Mouse (Mus musculus): ENCODE results near the gene Ankrd42. TPM values are rescaled to one million over a fixed set of nuclear protein-coding genes. Genes with fewer than 3 reads are reported as not detected.
A peak's percentile ranks its signal among the peaks of the same experiment; 100 is the strongest.

The Ankrd42 gene
- total RNA-seq, 1 experiment from 2014 or later, result 9.7 TPM

GRCm38 (mm10) chr7:92566775-92567174 lies 70.2 kb downstream of the Ankrd42 start:
- no peak for DNase-seq

GRCm38 (mm10) chr7:92560986-92561876 lies 75.7 kb downstream of the Ankrd42 start, which contains the start of gene Ccdc90b:
TSS of gene Ccdc90b (plus strand) at chr7:92561149.
- peak; percentile 78 for DNase-seq

- no peak for DNase-seq
These were observed 78.2 kb downstream of the Ankrd42 start for GRCm38 (mm10) chr7:92558744-92559143.

DNA sequence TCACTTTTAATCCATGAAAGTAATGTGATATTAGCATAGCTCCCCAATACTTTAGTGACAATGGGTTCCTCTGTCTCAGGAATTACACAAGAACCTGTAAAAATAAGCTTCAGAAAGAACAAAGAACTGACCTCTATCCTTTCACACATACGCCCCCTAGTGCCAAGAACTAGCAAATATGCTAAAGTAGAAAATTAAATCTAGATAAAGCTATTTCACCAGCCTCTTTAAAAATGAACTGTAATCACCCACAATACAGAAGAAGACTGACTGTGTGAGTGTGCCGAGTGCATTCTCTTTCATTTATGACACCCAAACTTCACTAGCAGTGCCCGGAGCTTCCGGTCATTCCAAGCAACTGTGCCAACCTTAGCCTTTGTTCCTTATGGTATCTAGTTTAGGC lies 86.0 kb downstream of the Ankrd42 start:
- DNase-seq, result no peak

DNA sequence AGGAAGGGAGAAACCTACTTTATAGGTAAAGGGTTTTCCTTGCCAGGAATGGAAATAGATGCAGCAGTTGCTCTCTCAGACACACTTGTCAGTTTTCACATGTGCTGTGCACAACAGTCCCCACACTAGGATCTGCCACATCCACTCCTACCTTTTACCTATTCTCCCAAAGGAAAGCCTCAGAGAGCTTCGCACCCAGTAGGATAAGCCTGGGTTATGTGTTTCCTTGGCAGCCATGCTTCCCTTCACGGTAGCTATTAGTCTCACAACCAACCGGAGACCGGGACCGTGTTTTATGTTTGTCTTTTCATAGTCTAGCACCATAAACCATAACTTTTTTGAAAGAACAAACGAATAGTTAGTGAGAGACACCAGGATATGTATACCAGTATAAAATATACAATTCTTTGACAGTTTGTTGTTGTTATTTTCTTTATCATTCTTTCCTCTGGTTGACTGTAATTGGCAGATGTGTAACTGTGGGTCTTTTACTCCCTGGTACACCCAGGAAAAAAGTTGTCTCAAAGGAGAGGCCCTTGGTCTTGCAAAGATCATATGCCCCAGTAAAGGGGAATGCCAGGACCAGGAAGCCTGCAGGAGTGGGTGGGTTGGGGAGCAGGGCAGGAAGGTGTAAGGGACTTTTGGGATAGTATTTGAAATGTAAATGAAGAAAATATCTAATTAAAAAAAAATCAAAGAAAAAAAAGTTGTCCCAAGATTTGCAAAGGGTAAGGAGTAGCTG lies 86.5 kb downstream of the Ankrd42 start:
- DNase-seq, result no peak

- no peak for DNase-seq
These were observed 90.2 kb downstream of the Ankrd42 start for GRCm38 (mm10) chr7:92546763-92547162.

- no peak for DNase-seq
These were observed 104.4 kb downstream of the Ankrd42 start for GRCm38 (mm10) chr7:92532351-92533036.

Other genes with a start within 250 kb of the Ankrd42 start
- 37.4 and 48.1 TPM in 2 replicates for gene Ccdc90b, start 76.0 kb downstream of the Ankrd42 start, total RNA-seq (2021)
- gene Pcf11, start 32.8 kb upstream of the Ankrd42 start, total RNA-seq (2021), result 63.6 and 65.1 TPM in 2 replicates
- 2.8 and 3.2 TPM in 2 replicates for gene Rab30, start 104.5 kb upstream of the Ankrd42 start, total RNA-seq (2021)
- 1.6 and 1.7 TPM in 2 replicates for gene Ddias, start 237.1 kb upstream of the Ankrd42 start, total RNA-seq (2021)
- 10.6 and 11.1 TPM in 2 replicates for gene Prcp, start 237.3 kb upstream of the Ankrd42 start, total RNA-seq (2021)